Mouse (Mus musculus) adrenal gland, adult 10 weeks (tissue): ENCODE results near the gene Hipk2. TPM values are rescaled to one million over a fixed set of nuclear protein-coding genes. Genes with fewer than 3 reads are reported as not detected.

Experiments
- polyA plus RNA-seq: library from polyadenylated mRNA; stranded (reverse); fragments of 350-450 nt; fragmentation: Illumina TruSeq; extraction: RNeasy Lipid Tissue Mini Kit (QIAGEN cat#74804); gene quantifications from one replicate; pipeline ENCODE4 v1.2.3, GENCODE M21; 2014; ENCODE audit warnings: low read depth, low replicate concordance

Gene Hipk2
- 79.5 TPM for polyA plus RNA-seq

DNA sequence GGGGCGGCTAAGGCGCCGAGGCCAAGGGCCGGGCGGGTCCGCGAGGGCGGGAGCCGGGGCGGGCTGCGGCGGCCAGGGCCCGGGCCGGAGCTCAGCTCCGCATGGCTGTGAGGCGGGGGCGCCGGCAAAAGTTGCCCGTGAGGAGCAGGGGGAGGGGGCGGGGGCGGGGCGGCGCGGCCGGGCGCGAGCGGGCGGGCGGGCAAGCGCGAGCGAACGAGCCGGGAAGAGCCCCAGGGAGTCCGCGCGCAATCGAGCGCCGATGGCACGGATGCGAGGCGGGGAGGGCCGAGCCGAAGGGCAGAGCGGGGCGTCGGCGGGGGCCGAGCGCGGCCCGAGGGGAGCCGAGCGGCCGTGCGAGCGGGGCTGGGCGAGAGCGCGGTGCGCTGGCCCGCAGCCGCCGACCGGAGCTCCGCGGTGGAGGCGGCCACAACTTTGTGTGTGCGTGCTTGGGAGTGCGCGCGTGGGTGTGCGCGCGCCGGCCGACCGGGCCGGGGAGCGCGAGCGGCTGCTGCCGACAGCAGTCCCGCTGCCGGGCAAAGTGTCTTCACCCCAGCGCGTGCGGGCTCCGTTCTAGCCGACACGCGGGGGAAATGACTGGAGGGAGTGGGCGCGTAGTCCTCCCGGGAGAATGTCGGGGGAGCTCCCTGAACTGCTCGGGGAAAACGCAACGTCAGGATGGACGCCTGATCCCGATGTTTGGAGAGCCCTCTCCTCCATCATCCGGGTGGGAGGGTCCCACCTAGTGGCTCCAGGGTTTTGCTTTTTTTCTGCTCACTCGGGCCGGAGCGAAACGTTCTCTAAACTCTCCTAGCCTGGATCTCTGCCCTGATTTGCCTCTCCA lies at the start of gene Hipk2:
Hipk2 (minus strand) TSS at position 95 of the 841 bp plus-strand sequence.

DNA sequence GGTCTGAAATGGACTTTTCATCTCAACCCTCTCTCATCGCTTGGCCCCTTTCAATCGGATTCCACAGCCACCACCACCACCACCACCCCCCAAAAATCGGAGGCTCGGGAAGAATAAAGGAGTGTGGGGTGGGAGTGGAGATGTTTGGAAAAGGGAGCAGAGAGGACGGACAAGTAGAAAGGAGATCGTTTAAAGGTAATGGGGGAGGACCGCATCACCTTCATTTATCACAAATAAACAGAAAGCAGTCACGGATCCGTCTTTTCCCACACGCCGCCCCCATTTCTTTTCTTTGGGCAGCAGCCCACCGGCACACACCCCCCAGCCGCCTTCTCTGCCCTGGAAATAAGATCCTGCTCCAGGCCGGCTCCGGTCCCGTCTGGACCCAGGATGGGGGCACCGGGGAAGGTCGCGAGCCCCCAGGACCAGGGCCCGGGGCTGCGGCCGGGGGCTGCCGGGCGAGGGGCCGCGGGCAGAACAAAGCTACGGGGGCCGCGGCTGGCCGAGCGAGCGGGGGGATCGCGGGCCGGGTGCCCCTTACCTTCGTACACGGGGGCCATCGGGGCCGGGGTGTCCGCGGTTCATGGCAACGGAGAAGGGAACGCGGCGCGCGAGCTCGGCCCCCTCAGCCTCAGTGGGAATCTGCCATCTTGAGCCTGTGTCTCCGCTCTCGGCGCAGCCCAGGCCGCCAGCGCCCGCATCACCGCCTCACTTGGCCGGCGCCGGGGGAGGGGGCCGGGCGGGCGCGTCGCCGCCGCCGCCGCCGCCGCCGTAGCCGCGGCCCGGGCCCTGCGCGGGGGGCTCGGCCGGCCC lies 501 bp downstream of the Hipk2 start, which contains the start of gene Tbxas1:
Tbxas1 (plus strand) TSS at position 147 of the 813 bp plus-strand sequence.

DNA sequence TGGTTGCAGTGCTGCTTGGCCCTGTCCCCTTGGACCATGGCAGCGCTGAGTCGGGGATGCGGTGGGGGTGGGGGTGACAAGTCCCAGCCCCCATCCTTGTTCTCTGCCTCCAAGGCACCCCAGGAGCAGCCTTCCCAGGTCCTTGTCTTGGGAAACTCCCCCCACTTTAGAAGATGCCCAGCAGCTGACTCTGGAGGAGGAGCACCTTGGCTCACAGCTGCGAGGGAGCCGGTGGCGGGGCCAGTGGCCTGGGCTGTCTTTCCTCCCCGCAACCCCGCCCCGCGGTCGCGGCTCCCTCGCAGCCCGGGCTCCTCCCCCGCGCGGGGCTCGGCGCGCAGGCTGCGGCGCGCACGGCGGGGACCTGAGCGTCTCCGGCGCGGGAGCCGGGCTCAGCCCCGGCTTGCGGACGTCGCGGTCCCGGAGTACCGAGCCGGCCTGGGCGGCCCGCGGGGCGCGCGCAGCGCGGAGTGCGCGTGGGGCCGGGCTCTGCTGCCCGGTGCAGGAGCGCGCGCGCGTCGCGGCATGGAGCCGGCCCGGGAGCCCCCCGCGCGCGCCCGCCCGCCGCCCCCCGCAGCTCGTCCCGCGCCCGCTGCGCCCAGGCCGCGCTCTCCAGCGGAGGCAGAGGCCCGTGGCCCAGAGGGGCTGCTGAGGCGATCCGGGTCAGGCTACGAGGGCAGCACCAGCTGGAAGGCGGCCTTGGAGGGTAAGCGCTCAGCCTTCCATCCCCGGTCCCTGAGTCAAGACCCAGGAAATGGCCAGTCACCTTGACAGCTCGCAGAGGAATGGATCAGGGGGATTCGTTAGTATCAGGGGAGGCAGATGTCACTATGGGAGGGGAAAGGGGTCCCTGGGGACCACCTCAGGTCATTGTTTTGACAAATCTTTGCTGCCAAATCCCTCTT lies 213.0 kb downstream of the Hipk2 start, which contains the start of gene Clec2l:
Clec2l (plus strand) TSS at position 356 of the 902 bp plus-strand sequence.

Other genes starting within 250 kb of the Hipk2 start
- gene Klrg2, start 238.9 kb downstream of the Hipk2 start, polyA plus RNA-seq: 0.35 TPM
- gene Clec2l, start 213.1 kb downstream of the Hipk2 start, polyA plus RNA-seq: 0.41 TPM
- gene Tbxas1, start 761 bp downstream of the Hipk2 start, polyA plus RNA-seq: 1.7 TPM
- 40.1 TPM for gene Parp12, start 242.2 kb upstream of the Hipk2 start, polyA plus RNA-seq